Comparison of ENCODE assay signal across 20 mouse cellular contexts in genomic region chr2:128360517-128360916, GRCm38 (mm10).
DNase-seq lines count a peak whose midpoint lies in the region; ATAC-seq and TF ChIP-seq lines count a peak whose summit lies in the region.
"Had no signal": no experiment of that assay in that cellular context is flagged by ENCODE, and none has a peak within 500 bp of the region (broad histone marks: within the 10 kb centered on the region; RNA-seq: fewer than 3 reads in every experiment).

No protein-coding gene starts in this region.

- 66% methylated on average over 5 of the region's 5 CpGs for WGBS in macrophage (ENCODE audit: missing documents)

- ATAC-seq in granulocyte monocyte progenitor cell, adult 5-6 weeks (replicated peaks; ENCODE audit: poor library complexity, severe bottlenecking) = peak; percentile 50
- ATAC-seq: forebrain, embryonic 15.5 days; hindbrain, embryonic 16.5 days; intestine, embryonic 16.5 days had no signal

- peak; percentile 56 for DNase-seq in gastrocnemius, adult 2 months
- DNase-seq in gastrocnemius, postnatal 10 days = no peak
- DNase-seq in adrenal gland, postnatal 36 days = peak; percentile 35 to 38
- no peak for DNase-seq in spleen, adult 18-20 months
- DNase-seq in left cerebral cortex, postnatal 14 days (ENCODE audit: low spot score in 2 of 2) = no peak
- DNase-seq: cerebellum, adult 11 months; cerebellum, postnatal 10 days; layer of hippocampus, postnatal 36 days; liver; lung, postnatal 14 days; right cerebral cortex, postnatal 4 days had no signal

- H3K79me2 ChIP-seq in macrophage (ENCODE audit: inconsistent target) = peaks cover 3% of the 10 kb centered on the region; the same call in 1 of the 2 replicates

- no peaks in the 10 kb centered on the region for H3K36me3 ChIP-seq in macrophage (ENCODE audit: inconsistent target)
- H3K36me3 ChIP-seq: embryonic facial prominence, embryonic 13.5 days; forebrain, embryonic 15.5 days; kidney, embryonic 15.5 days; midbrain, embryonic 10.5 days; neural tube, embryonic 12.5 days had no signal

- H3K4me3 ChIP-seq in gastrocnemius, adult 2 months = no peak overlapping the region
- H3K4me3 ChIP-seq in macrophage (ENCODE audit: inconsistent target) = no peak overlapping the region
- H3K4me3 ChIP-seq: embryonic facial prominence, embryonic 13.5 days; forebrain, embryonic 15.5 days; kidney, embryonic 15.5 days; midbrain, embryonic 10.5 days; neural tube, embryonic 12.5 days had no signal

- peak overlapping the region; percentile 63 for H3K27ac ChIP-seq in gastrocnemius, adult 2 months
- H3K27ac ChIP-seq in macrophage = peak overlapping the region; percentile 50
- H3K27ac ChIP-seq: embryonic facial prominence, embryonic 13.5 days; forebrain, embryonic 15.5 days; kidney, embryonic 15.5 days; midbrain, embryonic 10.5 days; neural tube, embryonic 12.5 days had no signal

- intact Hi-C loops in gastrocnemius, adult 2 months (cut with DNase I) = no loop called here
- intact Hi-C loops in left cerebral cortex, postnatal 14 days (cut with DNase I) = no loop called here

- TF ChIP-seq CTCF in gastrocnemius, adult 2 months (IDR thresholded peaks at IDR 0.05) = no peak

Comparison
In these comparisons a context has a peak if more than half of its experiments do, and no peak if none do; other contexts are left out.
1. DNase-seq: peak in gastrocnemius, adult 2 months (single experiment) and adrenal gland, postnatal 36 days (2 of 2); none in gastrocnemius, postnatal 10 days (single experiment), spleen, adult 18-20 months (0 of 2) and left cerebral cortex, postnatal 14 days (0 of 2).